Mouse (Mus musculus) limb, embryonic 15.5 days (tissue): ENCODE results near the gene Gramd1b. TPM values are rescaled to one million over a fixed set of nuclear protein-coding genes. Genes with fewer than 3 reads are reported as not detected.
A peak's percentile ranks its signal among the peaks of the same experiment; 100 is the strongest.

Source experiments
- ATAC-seq: fragments of 200-750 bp; cut with Nextera tagmentation; 2 replicates; pipeline ENCODE4 v1.8.0; 2017; ENCODE audit warnings: low read depth, moderate TSS enrichment; ENCODE audit not compliant: insufficient number of reproducible peaks, low FRiP score, low TSS enrichment
- H3K27ac ChIP-seq: fragments of 300-500 bp; sonication (generic); 2 replicates; pipeline ENCODE4 v1.5.1; 2015; ENCODE audit warnings: moderate library complexity, mild to moderate bottlenecking, inconsistent platforms
- H3K27me3 ChIP-seq: fragments of 300-500 bp; sonication (generic); 2 replicates; pipeline ENCODE4 v1.6.1; 2015; ENCODE audit warnings: inconsistent platforms
- H3K36me3 ChIP-seq: fragments of 300-500 bp; sonication (generic); 2 replicates; pipeline ENCODE4 v1.6.1; 2015; ENCODE audit warnings: inconsistent platforms
- H3K4me1 ChIP-seq: fragments of 300-500 bp; sonication (generic); 2 replicates; pipeline ENCODE4 v1.6.1; 2015; ENCODE audit warnings: inconsistent platforms
- H3K4me2 ChIP-seq: fragments of 300-500 bp; sonication (generic); 2 replicates; pipeline ENCODE4 v1.6.1; 2015; ENCODE audit warnings: mild to moderate bottlenecking, inconsistent platforms
- H3K4me3 ChIP-seq: fragments of 300-500 bp; sonication (generic); 2 replicates; pipeline ENCODE4 v1.5.1; 2015; ENCODE audit warnings: mild to moderate bottlenecking, inconsistent platforms
- H3K9ac ChIP-seq: fragments of 300-500 bp; sonication (generic); 2 replicates; pipeline ENCODE4 v1.6.1; 2015; ENCODE audit warnings: inconsistent platforms
- H3K9me3 ChIP-seq: fragments of 300-500 bp; sonication (generic); 2 replicates; pipeline ENCODE4 v1.6.1; 2016; ENCODE audit warnings: inconsistent platforms
- WGBS: fragments of 180-500 bp; shearing (Covaris S2); methylation state at CpG from one replicate; pipeline ENCODE4 v1.1.7; 2015; 5-methylcytosine and 5-hydroxymethylcytosine counted together
- polyA plus RNA-seq: library from polyadenylated mRNA; unstranded; fragments of >200 nt; fragmentation: Nextera tagmentation; extraction: Ambion mirVana; gene quantifications from 2 replicates; pipeline ENCODE4 v1.2.1, GENCODE M21; 2015

The Gramd1b gene
- polyA plus RNA-seq, 1 experiment from 2014 or later: 3.2 TPM

DNA sequence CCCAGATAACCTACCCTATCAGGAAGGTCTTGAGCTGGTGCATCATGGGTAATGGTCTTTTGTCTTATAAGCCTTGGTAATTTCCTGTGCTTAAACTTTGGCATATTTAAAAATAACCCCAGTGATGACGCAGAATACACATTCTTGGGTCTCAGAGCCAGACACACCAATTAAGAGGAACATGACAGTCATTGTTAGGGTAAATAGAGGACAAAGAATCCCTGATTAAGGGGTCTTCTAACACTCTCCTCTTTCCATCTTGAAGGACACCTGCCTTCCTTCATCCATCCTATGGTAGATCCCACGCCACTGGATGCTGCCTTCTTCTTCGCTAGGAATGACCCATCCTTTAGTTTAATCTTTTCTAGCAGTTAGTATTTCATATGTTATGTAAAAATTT lies 208.8 kb downstream of the Gramd1b start:
- no peak for ATAC-seq
- H3K4me3 ChIP-seq: no peak overlapping the region
- WGBS: 91% methylated on average over 3 of the region's 3 CpGs

DNA sequence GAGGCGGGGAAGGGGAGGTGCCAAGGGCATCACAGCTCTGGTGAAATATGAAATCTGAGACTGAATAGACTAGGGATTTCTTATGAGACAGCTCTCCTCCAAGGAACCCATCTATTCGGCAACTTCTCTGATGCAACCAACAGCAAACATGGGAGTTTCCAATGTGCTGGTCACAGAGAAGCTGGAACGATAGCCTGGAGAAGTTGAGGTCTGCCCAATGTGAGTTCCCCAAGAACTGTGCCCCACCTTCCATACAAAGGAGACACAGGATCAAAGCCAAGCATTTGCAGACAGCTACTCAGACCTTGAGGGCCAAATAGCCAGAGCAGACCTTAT lies 209.5 kb downstream of the Gramd1b start:
- Histone ChIP-seq H3K9ac (no peak overlapping the region), H3K9me3 (no peaks in the 10 kb centered on the region), H3K27ac (peak overlapping the region; percentile 77), H3K27me3 (no peaks in the 10 kb centered on the region), H3K4me2 (no peak overlapping the region), H3K4me1 (peaks cover 23% of the 10 kb centered on the region), H3K4me3 (no peak overlapping the region), H3K36me3 (no peaks in the 10 kb centered on the region)
- no peak for ATAC-seq
- 52% methylated on average over 3 of the region's 3 CpGs for WGBS

More for the DNA sequence above, 208.8 kb downstream of the Gramd1b start:
- Histone ChIP-seq H3K9me3 (no peaks in the 10 kb centered on the region), H3K27ac (no peak overlapping the region), H3K36me3 (no peaks in the 10 kb centered on the region), H3K4me1 (peaks cover 23% of the 10 kb centered on the region), H3K27me3 (no peaks in the 10 kb centered on the region), H3K9ac (no peak overlapping the region), H3K4me2 (no peak overlapping the region)

DNA sequence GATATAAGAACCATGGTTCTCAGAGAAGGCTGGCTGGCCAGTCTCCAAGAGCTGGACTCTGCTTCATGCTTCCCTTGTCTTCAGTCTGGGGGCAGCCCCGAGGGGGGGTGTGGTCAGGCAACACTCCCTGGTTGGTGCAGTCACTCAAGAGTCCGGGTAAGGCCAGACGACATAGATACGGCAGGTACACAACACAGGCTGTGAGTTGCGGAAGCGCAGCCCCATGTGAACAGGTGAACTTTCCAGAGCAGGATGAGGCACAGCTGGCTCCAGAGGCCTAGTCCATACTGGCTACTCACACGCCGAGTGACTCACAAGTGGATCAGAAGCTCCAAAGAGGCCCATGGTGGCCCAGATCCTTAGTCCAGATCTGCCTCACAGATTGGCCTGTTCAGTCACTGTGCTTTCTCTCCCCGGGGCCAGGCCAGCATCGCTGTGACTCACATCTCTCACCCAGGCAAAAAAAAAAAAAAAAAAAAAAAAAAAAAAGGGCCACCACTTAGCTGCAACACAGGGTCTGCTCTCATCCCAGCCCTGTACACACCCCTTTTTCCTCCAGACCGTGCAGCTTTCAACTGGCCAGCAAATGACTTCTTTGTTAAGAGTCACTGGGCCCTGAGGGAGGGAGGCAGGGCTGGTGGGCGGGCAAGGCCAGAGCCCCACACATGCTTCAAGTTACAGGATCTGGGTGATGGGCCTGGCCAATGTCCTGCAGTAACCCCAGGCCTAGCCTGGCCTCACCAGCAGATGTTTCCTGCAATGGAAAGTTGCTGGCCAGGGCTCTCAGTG lies 210.1 kb downstream of the Gramd1b start:
- H3K4me2 ChIP-seq: 0 out of 2 replicates have a peak overlapping the region, but pooled peaks have one; percentile 7

DNA sequence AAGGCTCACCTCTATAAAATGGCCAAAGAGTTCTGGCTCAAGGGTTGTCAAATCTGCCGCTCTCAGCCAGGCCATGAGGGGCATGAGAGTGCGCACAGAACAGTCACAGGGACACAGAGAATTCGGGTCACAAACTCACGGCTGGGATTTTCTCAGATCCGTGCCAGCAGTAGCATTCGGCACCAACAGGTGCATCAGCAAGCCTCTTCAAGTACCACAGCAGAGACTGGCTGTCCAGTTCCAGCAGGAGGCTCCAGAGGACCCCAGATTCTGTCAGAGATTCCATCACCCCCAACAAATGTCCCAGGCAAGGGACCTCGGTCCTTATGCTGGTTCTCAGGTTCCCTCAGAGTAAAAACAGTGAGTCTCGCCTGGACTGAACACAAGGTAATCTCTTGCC lies 210.8 kb downstream of the Gramd1b start:
- ATAC-seq: no peak
- H3K27me3 ChIP-seq: no peaks in the 10 kb centered on the region
- H3K4me3 ChIP-seq: no peak overlapping the region
- peaks cover 18% of the 10 kb centered on the region; the same call in 1 of the 2 replicates for H3K4me1 ChIP-seq
- no peaks in the 10 kb centered on the region for H3K36me3 ChIP-seq
- H3K9ac ChIP-seq: no peak overlapping the region
- WGBS: 79% methylated on average over 8 of the region's 8 CpGs
- peak overlapping the region; percentile 77; the same call in 1 of the 2 replicates for H3K27ac ChIP-seq
- no peaks in the 10 kb centered on the region for H3K9me3 ChIP-seq
- no peak overlapping the region for H3K4me2 ChIP-seq

More for the DNA sequence above, 210.1 kb downstream of the Gramd1b start:
- H3K27me3 ChIP-seq: no peaks in the 10 kb centered on the region
- no peak overlapping the region for H3K4me3 ChIP-seq
- no peaks in the 10 kb centered on the region for H3K9me3 ChIP-seq
- H3K4me1 ChIP-seq: peaks cover 18% of the 10 kb centered on the region; the same call in 1 of the 2 replicates
- no peak overlapping the region for H3K9ac ChIP-seq
- peak; percentile 79 for ATAC-seq
- WGBS: 50% methylated on average over 12 of the region's 12 CpGs
- no peaks in the 10 kb centered on the region for H3K36me3 ChIP-seq
- H3K27ac ChIP-seq: peak overlapping the region; percentile 77

DNA sequence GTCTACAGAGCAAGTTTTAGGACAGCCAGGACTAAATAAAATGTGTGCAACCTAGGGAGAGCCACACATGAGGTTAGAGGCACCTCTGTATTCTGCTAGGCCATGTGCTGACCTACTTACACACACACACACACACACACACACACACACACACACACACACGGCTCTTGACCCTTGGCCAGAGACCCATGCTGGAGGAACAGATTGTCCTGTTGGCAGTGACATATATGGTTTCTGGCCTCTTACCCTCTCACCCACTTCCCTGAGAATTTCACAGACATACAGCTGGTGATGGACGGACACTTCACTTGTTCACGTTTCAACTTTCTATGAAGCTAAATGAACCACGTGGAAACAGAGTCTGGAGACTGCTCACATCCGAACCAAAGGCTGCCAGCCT lies 212.4 kb downstream of the Gramd1b start:
- Histone ChIP-seq H3K9ac (no peak overlapping the region), H3K4me2 (no peak overlapping the region), H3K4me3 (no peak overlapping the region), H3K27ac (no peak overlapping the region), H3K36me3 (no peaks in the 10 kb centered on the region), H3K4me1 (peaks cover 18% of the 10 kb centered on the region; the same call in 1 of the 2 replicates), H3K27me3 (no peaks in the 10 kb centered on the region), H3K9me3 (no peaks in the 10 kb centered on the region)
- ATAC-seq: no peak
- WGBS: 82% methylated on average over 5 of the region's 5 CpGs

DNA sequence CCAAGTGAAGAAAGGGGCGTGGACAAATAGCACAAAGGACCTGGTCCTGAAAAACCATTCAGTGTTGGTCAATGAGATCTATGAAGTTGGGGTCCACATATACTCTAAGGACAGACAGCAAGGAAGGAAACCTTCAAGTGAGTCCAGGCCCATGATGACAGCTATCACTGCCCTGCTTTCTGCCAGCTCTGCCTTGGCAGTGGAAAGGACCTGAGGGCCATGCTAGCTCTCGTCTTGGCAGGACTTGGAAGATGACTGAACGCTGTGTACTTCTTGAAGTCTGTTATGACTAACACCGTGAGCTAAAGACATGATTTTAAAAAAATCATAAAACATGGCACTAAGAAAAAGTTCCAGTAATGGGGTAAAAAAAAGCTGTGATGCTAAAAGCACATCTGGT lies 213.4 kb downstream of the Gramd1b start:
- Histone ChIP-seq H3K27me3 (no peaks in the 10 kb centered on the region), H3K9me3 (no peaks in the 10 kb centered on the region), H3K36me3 (no peaks in the 10 kb centered on the region), H3K27ac (no peak overlapping the region), H3K9ac (no peak overlapping the region), H3K4me1 (peaks cover 18% of the 10 kb centered on the region; the same call in 1 of the 2 replicates), H3K4me2 (no peak overlapping the region), H3K4me3 (no peak overlapping the region)
- ATAC-seq: no peak
- 82% methylated on average over 4 of the region's 4 CpGs for WGBS

DNA sequence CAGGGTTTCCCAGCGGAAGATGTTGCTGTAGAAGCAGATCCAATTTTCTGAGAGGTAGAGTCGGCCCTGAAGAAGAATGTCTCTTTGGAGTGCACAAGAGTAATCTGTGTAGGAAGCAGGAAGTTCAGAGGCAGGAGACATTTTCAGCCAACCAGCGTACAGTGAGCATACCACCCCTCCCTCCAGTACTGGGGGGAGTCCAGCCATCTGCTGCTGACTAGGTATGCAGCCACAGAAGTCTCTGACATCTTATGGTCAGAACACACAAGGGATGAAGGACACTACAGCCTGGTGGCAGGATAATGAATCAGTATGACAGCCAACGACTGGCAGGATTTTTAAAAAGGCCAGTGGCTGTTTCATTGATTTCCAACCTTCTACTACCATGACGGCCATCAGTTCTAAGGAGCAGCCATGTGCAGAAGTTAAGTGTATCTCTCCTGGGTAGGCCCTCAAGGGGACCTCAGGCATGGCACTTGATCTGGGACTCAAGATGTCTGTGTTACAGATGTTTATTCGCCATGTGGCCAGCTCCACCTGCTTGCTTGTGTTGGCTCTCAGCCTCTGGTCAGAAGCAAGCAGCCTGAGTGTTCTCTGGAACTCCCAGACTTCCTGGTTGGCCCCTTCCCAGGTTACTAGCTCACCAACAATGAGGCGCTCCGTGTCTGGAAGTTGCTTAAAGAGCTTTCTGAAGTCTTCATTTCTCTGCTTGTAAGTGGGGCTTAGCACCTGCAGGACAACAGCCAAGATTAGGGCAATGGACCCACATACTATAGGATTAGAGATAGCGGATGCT lies 214.1 kb downstream of the Gramd1b start:
- Histone ChIP-seq H3K4me2 (no peak overlapping the region), H3K9me3 (no peaks in the 10 kb centered on the region), H3K36me3 (no peaks in the 10 kb centered on the region), H3K27ac (no peak overlapping the region), H3K27me3 (no peaks in the 10 kb centered on the region), H3K4me1 (peaks cover 18% of the 10 kb centered on the region; the same call in 1 of the 2 replicates), H3K4me3 (no peak overlapping the region), H3K9ac (no peak overlapping the region)
- no peak for ATAC-seq
- WGBS: 76% methylated on average over 9 of the region's 9 CpGs

DNA sequence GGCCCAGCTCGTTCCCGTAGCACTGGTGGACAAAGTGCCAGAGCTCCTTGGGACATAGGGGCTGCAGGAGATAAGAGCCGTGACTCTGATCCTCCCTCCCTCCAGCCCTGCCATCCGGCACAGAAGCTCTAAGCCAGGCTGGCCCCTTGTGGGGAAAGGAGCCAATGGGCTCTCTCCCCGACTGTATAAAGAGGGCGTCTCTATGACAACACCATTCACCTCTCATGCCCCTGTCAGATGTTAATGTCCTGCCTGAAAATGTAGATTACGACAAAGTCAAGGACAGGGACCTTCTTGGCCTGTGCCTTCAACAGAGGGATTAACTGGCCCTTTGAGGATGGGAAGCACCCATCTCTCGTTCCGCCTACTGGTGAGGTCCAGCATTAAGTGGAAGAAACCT lies 219.4 kb downstream of the Gramd1b start:
- WGBS: 74% methylated on average over 9 of the region's 9 CpGs
- H3K27ac ChIP-seq: no peak overlapping the region
- H3K4me2 ChIP-seq: no peak overlapping the region
- H3K9me3 ChIP-seq: no peaks in the 10 kb centered on the region
- no peak overlapping the region for H3K9ac ChIP-seq
- H3K4me1 ChIP-seq: no peaks in the 10 kb centered on the region
- H3K4me3 ChIP-seq: no peak overlapping the region
- no peaks in the 10 kb centered on the region for H3K27me3 ChIP-seq
- no peak for ATAC-seq
- H3K36me3 ChIP-seq: no peaks in the 10 kb centered on the region; the same call in 1 of the 2 replicates

DNA sequence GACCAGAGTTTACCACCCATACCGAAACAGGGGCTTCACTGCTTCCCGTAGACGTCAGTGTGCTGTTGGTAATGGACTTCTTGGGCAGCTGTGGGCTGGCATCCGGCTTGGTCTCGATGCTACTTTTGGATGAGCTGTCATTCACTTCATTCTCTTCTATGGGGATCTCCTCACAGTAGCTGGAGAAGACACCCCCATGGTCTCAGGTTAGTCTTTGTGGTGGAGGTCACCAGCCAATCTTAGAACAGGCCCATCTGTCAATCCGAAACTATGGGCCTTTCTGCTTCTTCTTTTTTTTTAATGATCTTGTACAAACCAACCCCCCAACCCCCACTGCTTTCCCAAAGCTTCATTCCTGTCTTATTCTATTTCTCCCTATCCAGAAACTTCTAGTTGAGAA lies 221.3 kb downstream of the Gramd1b start:
- Histone ChIP-seq H3K4me2 (no peak overlapping the region), H3K9ac (no peak overlapping the region), H3K36me3 (peaks cover 8% of the 10 kb centered on the region; the same call in 1 of the 2 replicates), H3K27me3 (no peaks in the 10 kb centered on the region), H3K9me3 (no peaks in the 10 kb centered on the region), H3K4me3 (no peak overlapping the region), H3K27ac (no peak overlapping the region), H3K4me1 (no peaks in the 10 kb centered on the region)
- 94% methylated on average over 6 of the region's 6 CpGs for WGBS
- ATAC-seq: no peak

DNA sequence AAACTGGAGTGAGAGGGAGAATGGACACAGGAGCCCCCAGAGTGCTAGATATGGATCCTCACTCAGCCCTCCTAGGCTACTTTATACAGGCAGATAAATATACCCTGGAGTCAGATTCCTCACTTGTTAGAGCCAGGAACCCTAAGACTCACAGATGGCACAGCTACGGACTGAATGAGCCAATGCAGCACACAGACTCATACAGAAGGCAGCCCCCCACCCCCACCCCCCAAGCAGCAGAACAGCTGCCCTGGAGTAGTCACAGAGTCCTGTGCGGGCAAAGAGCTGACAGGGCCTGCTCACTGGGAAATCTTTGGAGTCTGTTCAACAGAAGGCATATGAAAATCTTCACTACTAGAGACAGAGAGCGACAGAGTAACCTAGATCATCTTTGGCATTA lies 223.9 kb downstream of the Gramd1b start:
- H3K9me3 ChIP-seq: no peaks in the 10 kb centered on the region
- 72% methylated on average over 3 of the region's 3 CpGs for WGBS
- ATAC-seq: no peak
- H3K27ac ChIP-seq: no peak overlapping the region
- H3K4me3 ChIP-seq: no peak overlapping the region
- peaks cover 8% of the 10 kb centered on the region; the same call in 1 of the 2 replicates for H3K36me3 ChIP-seq
- H3K27me3 ChIP-seq: no peaks in the 10 kb centered on the region
- H3K4me1 ChIP-seq: no peaks in the 10 kb centered on the region
- no peak overlapping the region for H3K4me2 ChIP-seq
- no peak overlapping the region for H3K9ac ChIP-seq

DNA sequence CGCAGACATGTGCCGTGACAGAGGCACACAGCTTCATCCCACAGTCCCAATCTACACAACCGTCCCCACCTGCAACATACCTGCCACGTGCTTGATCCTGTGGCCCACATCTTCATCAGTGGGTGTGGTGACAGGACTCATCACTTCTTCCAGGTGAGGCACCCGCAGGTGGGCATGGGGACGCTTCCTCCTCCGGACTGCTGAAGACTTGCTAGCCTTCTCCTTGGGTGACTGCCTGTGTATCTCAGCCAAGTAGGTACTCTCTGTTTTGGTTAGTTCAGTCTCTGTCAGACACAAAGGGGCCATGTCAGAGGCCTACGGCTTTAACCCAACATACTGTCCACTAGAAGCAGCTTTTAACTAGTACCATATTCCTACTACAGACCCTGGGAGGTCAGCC lies 226.9 kb downstream of the Gramd1b start:
- ATAC-seq: no peak
- Histone ChIP-seq H3K9me3 (no peaks in the 10 kb centered on the region), H3K36me3 (peaks cover 18% of the 10 kb centered on the region; the same call in 1 of the 2 replicates), H3K4me3 (no peak overlapping the region), H3K27ac (no peak overlapping the region), H3K4me2 (no peak overlapping the region), H3K9ac (no peak overlapping the region), H3K27me3 (no peaks in the 10 kb centered on the region), H3K4me1 (no peaks in the 10 kb centered on the region)
- WGBS: 91% methylated on average over 8 of the region's 8 CpGs

DNA sequence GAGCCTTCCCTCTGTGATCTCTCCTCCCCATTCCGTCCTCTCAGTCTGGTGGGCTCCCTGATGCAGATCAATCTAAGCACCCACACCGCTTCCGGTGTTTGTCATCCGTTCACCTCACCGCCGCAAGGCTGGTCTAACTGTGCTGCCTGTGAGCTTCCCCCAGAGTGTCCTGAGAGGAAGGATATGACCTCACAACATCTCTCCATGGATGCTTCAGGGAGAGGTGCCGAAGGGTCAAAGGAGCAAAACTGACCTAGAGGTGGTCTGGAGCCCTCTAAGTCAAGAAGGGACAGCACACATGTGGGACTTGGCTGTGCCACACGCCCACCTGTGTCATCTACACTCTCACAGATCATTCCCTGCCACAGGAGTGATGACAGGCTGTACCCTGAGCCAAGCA lies 228.8 kb downstream of the Gramd1b start:
- H3K9me3 ChIP-seq: no peaks in the 10 kb centered on the region
- H3K4me3 ChIP-seq: no peak overlapping the region
- H3K36me3 ChIP-seq: peaks cover 18% of the 10 kb centered on the region; the same call in 1 of the 2 replicates
- no peak overlapping the region for H3K4me2 ChIP-seq
- WGBS: 92% methylated on average over 8 of the region's 8 CpGs
- no peak for ATAC-seq
- H3K4me1 ChIP-seq: no peaks in the 10 kb centered on the region
- no peak overlapping the region for H3K9ac ChIP-seq
- no peak overlapping the region for H3K27ac ChIP-seq
- no peaks in the 10 kb centered on the region for H3K27me3 ChIP-seq
